ENCODE assay signal across 9 mouse cellular contexts in the genomic region with DNA sequence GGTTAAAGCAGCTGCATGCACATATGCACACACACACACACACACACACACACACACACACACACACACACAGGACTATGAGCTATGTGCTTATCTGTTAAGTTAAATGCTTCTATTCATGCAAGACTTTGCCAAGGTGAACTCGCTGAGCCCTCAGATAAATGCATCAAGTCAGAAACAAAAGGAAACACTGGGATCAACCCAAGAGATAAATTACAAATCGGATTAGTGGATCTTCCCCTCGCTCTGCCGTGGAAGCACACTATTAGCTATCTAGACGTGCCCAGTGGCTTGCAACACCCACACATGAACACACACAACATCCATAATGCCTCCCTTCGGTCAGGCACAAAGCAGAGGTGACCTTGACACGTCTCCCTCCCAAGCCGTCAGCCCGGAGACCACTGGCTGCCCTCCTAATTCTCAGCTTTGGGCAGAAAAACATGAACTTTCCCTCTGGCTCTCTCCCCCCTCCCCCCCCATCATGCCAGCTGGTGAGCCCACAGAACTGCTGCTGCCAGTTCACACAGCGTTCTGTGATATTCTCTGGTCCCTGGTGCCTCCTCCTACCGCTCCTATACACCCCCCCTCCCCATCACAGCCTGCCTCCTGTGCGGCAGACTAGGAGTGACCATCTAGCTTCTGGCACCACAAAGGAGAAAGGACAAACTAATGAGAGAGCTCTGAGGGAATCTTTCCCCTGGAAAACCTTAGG.
DNase-seq lines count a peak whose midpoint lies in the region; ATAC-seq lines count a peak whose summit lies in the region.
"Had no signal": no experiment of that assay in that cellular context is flagged by ENCODE, and none has a peak within 500 bp of the region (broad histone marks: within the 10 kb centered on the region; RNA-seq: fewer than 3 reads in every experiment).

No protein-coding gene starts in this region.

- WGBS in hindbrain, embryonic 12.5 days = 56% methylated on average over 12 of the region's 12 CpGs
- 32% methylated on average over 12 of the region's 12 CpGs for WGBS in midbrain, embryonic 12.5 days
- WGBS in liver, embryonic 12.5 days (ENCODE audit: insufficient replicate concordance) = 43% methylated on average over 12 of the region's 12 CpGs

- no peaks in the 10 kb centered on the region for H3K9me3 ChIP-seq in hindbrain, embryonic 12.5 days (replicated peaks)
- H3K9me3 ChIP-seq in midbrain, embryonic 12.5 days = no peaks in the 10 kb centered on the region
- no peaks in the 10 kb centered on the region for H3K9me3 ChIP-seq in liver, embryonic 12.5 days (replicated peaks)

- H3K27me3 ChIP-seq in hindbrain, embryonic 12.5 days = no peaks in the 10 kb centered on the region
- no peaks in the 10 kb centered on the region for H3K27me3 ChIP-seq in midbrain, embryonic 12.5 days
- peaks cover 30% of the 10 kb centered on the region for H3K27me3 ChIP-seq in liver, embryonic 12.5 days (replicated peaks)
- H3K27me3 ChIP-seq: CH12.LX had no signal

- peak overlapping the region; percentile 30 for H3K27ac ChIP-seq in hindbrain, embryonic 12.5 days
- peak overlapping the region; percentile 42; the same call in 1 of the 2 replicates for H3K27ac ChIP-seq in midbrain, embryonic 12.5 days (replicated peaks)
- H3K27ac ChIP-seq in liver, embryonic 12.5 days = no peak overlapping the region

- DNase-seq in frontal cortex, postnatal 25 days (ENCODE audit: low spot score in 2 of 2) = no peak
- DNase-seq in MN1 (ENCODE audit: low spot score) = peak; percentile 58
- DNase-seq in urinary bladder, postnatal 25 days (ENCODE audit: low spot score) = no peak
- DNase-seq in Muller cell, postnatal 12 days (ENCODE audit: inconsistent ontology term) = no peak

- H3K4me1 ChIP-seq in hindbrain, embryonic 12.5 days = peaks cover 11% of the 10 kb centered on the region
- peaks cover 16% of the 10 kb centered on the region; the same call in 1 of the 2 replicates for H3K4me1 ChIP-seq in midbrain, embryonic 12.5 days
- H3K4me1 ChIP-seq in liver, embryonic 12.5 days = peaks cover 14% of the 10 kb centered on the region

- H3K4me2 ChIP-seq in hindbrain, embryonic 12.5 days (replicated peaks) = no peak overlapping the region
- H3K4me2 ChIP-seq in midbrain, embryonic 12.5 days (replicated peaks) = no peak overlapping the region
- H3K4me2 ChIP-seq in liver, embryonic 12.5 days = no peak overlapping the region

- peak; percentile 77 for ATAC-seq in frontal cortex, adult (ENCODE audit: low TSS enrichment)
- ATAC-seq in hindbrain, embryonic 12.5 days (ENCODE audit: low FRiP score) = no peak
- ATAC-seq in midbrain, embryonic 12.5 days (ENCODE audit: low FRiP score, low read depth) = no peak
- no peak for ATAC-seq in liver, embryonic 12.5 days

- no peaks in the 10 kb centered on the region for H3K36me3 ChIP-seq in hindbrain, embryonic 12.5 days
- no peaks in the 10 kb centered on the region for H3K36me3 ChIP-seq in midbrain, embryonic 12.5 days
- H3K36me3 ChIP-seq in liver, embryonic 12.5 days = no peaks in the 10 kb centered on the region

- H3K4me3 ChIP-seq in hindbrain, embryonic 12.5 days = no peak overlapping the region
- H3K4me3 ChIP-seq in midbrain, embryonic 12.5 days = no peak overlapping the region
- no peak overlapping the region for H3K4me3 ChIP-seq in liver, embryonic 12.5 days

- H3K9ac ChIP-seq in hindbrain, embryonic 12.5 days = 0 out of 2 replicates have a peak overlapping the region, but pooled peaks have one; percentile 9
- H3K9ac ChIP-seq in midbrain, embryonic 12.5 days (replicated peaks) = no peak overlapping the region
- no peak overlapping the region for H3K9ac ChIP-seq in liver, embryonic 12.5 days
